Mouse (Mus musculus) frontal cortex, postnatal 25 days (tissue): ENCODE results near the gene Ubac1.

Experiments
- DNase-seq, 2 experiments: peaks; one replicate each; pipeline ENCODE4 v3.0.0; 2022; ENCODE audit warnings: low spot score in 2 of 2

Gene Ubac1

DNA sequence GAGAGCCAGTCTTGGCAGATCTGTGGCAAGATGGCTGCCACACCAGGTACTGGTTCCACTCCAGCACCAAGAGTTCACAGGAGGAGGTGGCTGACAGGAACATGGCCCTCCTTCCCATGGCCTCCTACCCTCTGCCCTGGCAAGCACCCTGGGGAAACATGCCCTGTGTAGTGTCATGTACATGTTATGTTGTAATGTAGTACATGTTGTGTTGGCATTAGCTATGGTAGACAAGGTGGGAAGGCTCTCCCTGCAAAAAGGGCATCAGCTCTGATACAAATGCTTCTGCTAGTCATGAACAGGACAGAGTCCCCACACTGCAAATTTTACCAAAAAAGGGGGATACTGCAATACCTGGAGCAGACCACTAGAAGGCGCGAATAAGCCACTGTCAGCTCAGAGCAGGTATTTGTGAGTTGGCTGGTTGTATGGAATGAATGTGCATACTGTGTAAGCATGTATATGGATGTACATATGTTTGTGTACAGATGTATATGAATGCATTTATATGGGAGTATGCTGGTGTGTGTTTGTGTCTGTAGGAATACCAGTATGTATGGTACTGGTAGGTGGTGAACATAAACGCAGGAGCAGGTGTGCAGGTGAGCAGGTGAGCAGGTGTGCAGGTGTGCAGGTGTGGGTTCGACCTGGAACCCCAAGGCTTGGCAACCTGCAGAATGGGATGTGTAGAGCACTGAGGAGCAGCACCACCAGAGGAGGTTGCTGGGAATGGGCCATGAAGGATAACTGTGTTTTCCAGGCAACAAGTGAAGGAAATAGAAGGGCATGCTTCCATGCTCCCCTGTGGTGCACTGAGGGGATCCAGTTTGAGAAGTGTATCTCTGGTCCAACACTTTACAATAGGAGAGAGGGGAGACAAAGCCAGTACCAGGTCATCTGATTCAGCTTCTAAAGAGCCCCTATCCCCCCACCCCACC, 2.9 kb upstream of the Ubac1 start:
- DNase-seq = peak; percentile 21 to 29

DNA sequence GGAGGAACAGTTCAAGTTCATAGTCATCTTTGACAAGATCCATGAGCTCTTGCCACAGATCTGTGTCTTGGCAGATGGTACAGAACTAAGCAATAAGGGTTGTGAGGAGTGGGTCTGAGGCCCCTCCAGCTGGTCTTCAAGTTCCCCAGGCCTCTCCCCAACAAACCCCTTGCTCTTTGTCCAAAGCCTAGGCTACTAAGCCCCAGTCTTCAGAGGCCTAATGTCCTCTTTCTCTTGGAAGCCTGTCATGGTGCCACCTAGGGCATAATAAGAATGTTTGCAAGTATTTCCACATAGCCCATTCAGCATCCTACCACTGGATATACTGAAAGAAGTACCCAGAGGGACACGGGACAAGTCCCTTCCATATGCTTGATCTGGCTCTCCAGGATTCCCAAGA, 1.1 kb upstream of the Ubac1 start:
- no peak for DNase-seq

DNA sequence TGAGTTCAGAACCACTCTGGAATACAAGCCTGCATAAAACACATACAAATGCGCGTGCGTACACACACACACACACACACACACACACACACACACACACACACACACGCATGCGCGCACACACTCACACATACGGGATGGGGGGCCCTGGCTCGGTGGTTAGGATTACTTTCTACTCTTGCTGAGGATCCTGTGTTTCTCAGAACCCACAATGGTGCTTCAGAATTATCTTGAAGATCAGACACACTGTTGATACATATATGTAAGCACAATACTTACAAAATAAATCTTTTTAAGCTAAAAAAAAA, 665 bp upstream of the Ubac1 start:
- no peak for DNase-seq

DNA sequence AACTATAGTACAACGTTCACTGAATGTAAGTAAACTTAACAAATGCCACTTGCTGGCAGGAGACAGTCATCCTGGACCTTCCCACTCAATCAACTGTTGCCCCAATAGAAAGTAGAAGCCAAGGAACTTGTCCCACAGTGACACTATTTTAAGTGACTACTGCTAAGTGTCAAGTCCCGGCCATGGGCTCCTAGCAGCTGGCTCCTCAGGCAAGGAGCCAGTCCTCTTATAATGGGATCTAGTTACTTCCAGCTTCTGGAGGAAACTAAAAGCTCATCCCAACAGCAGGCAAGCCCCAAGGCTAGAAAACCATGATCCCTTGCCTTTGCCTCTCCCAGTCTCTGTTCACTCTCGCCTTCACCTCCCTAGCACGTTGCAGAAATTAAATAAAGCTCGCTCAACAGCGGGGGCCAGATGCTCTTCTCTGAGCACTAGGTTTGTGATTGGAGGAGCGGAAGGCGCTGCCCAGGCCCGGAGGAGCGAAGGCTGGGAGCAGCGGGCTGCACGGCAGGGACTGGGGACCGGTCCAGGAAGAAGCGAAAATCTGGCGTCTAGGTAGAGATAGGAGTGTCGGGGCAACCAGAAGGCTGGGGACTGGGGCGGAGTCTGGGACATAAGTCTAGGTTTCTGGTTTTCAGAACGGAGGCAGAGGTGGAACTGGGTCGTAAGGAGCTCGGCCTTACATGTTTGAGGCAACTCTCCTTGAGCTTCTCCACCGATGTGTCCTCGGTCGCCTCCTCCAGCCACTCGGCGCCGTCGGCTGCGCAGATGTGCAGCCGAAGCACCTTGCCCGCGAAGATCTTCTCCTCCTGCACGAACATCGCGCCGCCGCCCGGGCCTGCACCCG, 610 bp downstream of the Ubac1 start:
- DNase-seq = peak; percentile 23 to 28

DNA sequence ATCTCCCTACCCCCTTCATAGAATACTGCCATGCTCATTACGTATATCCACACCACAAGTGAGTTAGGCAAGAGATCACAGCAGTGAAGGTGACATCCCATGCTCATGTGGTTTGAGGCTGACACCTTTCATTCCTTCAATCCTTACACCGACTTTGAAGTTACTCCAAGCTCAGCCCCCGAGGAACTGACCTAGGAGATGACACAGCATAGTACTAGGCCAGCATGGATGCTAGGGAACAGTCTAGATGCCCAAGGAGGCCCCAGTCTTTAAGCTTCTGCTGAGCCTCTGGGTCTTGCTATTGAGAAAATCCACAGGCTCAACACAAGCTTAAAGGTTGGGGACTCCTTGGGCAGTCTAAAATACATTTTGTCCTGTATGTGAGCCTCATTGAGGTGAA, 1.6 kb downstream of the Ubac1 start:
- no peak for DNase-seq

DNA sequence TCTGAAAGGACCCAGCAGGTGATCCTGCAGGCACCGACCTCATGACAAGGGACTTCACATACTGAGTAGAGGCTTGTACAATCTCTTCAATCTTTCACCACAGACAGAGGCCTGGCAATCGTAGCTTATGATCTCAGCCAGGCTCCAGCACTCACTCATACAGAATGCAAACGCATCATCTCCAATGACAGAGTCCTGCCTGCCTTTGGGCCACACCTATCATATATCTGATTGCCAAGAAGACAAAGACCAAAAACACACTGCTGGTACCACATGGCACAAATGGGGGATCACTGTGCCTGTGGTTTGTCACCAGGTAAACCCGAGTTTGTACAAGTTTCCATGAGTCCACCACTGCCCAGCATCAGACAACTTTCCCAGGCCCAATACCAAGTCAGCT, 4.2 kb downstream of the Ubac1 start:
- no peak for DNase-seq

DNA sequence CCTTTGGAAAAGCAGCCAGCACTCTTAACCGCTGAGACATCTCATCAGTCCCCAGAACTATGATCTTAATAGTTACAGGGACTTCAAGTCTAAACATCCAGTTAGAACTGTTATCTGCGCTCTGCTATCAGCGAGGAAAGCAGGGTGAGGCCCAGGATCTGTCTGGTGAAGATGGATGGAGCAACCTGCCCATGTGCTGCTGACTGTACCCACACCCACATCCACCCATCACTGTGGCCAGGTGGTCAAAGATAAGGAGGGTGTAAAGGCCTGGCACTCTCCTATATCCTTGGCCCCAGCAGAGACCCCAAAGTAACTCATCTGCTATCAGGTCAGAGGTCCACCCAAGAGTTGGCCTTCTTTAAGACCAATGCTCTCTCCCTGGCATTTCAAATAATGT, 7.9 kb downstream of the Ubac1 start:
- no peak for DNase-seq

DNA sequence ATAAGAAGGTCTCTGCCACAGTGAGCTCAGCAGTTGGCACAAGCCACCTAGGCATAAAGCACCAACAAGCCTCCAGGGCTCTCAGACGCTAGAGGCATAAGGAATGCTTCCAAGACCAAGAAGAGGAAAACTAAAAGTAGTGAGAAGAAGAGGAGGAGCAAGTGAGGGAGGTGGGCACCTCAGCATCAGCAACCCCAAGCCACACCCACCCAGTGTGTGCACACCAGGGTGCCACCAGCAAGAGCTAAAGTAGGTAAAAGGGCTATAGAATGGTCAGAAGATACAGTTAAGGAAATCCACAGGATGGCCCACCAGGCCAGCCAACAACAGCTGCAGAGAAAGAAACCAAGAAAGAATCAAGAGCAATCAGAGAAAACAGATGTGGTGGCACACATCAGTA, 10.1 kb downstream of the Ubac1 start:
- DNase-seq = no peak

DNA sequence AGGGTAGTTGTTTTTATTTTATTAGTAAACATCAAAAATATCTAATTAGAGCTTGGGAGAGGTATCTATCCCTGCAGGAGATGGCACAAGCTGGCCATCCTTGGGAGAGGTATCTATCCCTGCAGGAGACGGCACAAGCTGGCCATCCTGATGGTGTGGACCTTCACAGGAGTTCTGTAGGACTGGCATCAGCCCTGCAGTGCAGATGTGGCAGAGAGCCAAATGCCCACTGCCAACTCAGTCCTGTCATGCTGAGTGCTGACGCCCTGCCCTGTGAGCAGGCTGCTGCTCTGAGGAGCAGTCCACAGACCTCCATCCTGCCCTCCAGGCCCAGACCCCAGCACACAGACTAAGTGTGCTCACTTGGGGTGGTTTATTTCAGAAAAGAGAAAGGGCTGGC, 19.5 kb downstream of the Ubac1 start:
- DNase-seq = no peak

DNA sequence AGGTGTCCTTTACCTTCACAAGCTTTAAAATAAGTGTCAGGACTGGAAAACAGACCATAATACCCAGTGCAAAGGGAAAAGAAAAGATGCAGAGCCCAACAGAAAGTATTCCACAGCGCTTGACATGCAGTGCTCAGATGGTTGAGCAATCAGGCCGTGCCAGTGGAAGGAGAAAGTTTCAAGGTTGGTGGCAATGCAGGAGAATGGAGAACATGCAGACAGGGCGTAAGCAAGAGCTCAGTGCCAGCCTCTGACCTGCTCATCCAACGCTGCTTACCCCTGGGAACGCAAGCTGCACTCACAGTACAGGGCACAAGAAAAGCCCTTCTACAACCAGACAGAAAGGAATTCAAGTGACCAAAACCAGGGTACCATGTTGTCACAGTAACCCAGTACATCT, 20.4 kb downstream of the Ubac1 start:
- no peak for DNase-seq

DNA sequence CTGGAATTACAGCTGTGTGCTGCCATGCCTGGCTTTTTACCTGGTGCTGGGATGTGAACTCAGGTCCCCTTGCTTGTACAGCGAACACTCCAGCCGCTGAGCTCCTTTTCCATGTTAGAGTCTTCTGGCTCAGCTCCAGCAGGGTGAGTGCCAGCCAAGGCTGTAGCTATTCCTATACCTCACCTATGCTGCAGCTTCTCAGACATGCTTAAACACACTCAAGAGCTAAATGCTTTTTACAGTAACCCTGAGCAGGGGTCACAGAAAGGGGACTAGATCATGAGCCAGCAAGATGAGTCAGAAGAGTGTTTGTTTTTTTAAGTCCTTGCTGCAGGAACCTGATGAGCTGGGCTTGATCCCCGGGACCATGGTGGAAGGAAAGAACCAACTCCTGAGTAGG, 23.8 kb downstream of the Ubac1 start:
- no peak for DNase-seq

DNA sequence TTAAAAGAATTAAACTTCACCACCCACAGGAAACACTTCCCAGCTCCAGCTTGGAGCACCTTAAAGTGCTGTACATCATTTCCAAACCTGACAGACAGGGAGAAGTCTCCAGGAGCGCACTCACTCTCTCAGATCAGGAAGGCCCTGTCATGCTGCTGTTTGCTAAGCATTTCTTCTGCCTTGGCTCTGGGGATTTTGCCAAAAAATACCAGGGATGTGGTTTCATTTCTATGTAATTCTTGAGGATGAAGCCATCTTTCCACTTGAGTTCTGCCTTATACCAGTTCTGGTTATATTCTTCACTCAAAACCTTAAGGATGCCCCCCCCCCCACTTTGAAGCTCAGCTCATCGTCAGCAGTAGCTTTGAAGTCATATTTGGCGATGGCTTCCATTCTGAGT, 26.8 kb downstream of the Ubac1 start:
- DNase-seq = no peak

DNA sequence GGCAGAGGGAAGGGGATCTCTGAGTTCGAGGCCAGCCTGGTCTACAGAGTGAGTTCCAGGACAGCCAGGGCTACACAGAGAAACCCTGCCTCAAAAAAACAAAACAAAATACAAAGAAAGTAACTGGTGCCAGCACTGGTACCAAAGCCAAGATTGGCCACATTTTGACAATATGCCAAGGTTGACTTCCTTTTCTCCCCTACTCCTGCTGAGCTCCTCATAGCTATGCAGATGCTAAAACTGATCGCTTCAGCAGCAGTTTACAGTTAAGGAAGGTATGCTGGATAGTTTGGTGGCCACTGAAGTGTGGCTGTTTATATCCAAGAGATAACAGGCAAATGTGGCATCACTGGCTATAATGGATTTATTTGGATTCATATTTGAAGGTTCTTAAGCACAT, 29.3 kb downstream of the Ubac1 start:
- DNase-seq = no peak

DNA sequence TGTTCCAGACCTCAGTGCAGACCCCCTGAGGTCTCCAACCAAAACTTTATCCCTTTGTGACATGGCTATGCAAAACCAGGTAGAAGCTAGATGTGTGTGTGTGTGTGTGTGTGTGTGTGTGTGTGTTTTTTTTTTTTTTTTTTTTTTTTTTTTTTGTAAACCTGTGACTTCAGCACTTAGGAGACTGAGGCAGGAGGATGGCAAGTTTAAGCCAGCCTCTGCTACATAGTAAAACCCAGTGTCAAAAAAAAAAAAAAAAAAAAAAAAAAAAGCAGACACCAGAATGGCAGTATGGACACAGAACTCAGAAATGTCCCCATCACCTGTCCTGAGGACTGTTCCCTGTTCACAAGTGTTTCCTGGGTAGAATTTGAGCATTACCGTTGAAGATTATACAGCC, 31.9 kb downstream of the Ubac1 start:
- no peak for DNase-seq

DNA sequence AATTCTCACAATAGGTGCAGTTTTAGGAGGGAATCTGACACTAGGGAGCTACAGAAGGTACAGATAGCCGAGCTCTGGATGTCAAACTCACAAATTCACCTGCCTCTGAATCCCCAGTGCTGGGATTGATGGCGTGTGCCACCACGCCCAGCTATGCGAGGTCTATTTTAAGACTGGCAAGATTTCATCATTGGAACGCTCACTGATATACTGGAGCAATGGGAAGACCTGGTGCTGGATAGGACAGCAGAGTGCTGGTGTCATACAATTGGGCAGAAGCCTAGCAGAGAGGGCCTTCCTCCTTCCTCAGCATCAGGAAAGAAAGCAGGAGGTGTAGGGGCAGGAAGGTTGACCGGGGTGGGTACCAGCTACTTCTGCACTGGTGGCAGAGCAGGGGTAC, 33.7 kb downstream of the Ubac1 start:
- no peak for DNase-seq

DNA sequence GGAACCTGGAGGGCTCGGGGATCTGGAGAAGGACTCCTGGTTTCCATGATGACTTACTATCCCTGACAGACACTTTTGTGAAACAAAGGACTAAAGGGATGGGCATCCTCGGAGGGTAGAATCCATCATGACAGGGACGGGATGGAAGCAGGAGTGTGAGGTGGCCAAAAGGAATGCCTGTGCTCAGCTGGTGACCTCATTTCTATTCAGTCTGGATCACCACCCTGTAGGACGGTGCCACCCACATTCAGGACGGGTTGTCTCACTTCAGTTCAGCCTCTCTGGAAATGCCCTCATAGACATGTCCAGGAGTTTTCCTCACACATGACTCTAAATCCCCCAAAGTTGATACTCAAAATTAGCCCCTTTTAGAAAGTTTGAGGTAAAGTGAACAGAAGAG, 34.9 kb downstream of the Ubac1 start:
- DNase-seq = no peak

DNA sequence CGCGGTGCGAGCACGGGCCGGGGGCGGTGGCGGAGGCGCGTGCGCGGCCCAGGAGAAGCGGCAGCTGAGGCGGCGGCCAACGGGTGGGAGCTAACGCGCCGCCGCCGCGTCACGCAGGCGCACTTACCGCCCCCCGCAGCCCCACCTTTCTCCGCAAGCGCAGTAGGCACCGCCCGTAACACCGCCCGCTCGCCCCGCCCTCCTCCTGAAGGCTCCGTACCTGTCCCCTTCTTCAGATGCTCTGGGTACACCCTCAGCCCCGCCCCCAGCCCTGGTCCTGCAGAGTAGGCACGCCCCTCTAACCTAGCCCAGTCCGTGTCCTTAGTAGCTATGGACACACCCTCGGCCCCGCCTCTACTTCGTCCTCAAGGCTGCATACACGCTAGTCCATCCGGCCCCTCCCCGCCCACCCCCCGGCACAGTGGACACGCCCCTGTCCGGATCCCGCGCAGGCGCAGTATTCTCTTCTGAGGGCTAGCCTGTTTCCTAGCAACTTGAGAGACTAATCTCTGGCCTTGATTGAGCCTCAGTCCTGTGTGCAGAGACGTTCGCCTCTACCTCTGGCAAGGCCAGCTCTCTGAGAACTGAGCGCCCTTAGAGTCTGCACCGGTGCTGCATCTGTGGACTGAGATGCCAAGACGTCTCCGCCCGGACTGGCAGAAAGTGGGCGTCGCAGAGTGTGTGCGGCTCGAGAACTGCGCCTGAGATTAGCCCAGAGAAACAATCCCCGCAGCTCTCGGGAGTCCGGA, 38.2 kb downstream of the Ubac1 start, which contains the start of gene Camsap1:
Camsap1 (minus strand) TSS at position 124 of the 749 bp plus-strand sequence.
- peak; percentile 96 to 98 for DNase-seq

DNA sequence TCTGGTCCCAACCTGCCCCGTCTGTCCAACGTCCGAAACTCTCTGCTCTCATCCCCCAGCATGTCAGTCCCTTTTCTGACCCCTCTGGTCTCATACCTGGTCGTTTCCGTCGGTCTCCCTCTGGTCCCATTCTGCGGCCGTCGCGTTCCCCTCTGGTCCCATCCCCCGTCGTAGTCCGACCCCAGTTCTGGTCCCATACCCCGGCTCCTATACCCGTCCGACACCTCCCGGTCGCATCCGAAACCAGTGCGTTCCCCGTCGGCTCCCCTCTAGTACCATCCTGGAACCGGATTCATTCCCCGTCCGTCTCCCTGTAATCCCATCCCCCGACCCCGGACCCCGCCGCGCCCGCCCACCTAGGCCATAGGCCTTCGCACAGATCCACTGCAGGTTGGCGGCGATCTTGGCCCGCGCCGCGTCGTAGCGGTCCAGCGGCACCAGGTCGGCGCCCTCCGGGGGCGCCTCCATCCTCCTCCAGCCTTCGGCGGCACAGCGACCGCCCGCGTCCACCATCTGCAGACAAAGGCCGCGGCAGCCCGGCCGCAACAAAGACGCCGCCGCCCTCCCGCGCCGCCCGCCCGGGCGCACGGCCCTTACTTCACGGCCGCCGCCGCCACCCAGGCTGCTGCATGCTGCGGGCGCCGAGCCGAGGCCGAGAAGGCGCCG, 39.0 kb downstream of the Ubac1 start:
- DNase-seq = peak in 1 of 2 experiments; percentile 23

DNA sequence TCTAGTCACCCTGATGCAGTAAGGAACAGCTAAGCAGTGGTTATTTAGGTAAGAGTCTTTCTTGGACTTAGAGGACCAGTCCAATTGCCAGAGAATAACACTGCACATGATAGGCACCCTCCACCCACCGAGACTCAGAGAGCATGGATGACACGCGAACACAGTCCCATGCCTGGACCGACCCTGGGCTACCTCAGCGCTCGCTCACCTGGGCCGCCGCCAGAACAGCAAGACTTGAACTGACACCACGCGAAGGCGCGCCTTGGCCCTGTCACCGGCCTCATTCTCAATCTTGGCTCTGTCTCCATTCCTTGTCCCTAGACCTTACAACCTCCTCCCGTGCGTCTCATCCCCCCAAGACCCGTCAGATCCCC, 39.5 kb downstream of the Ubac1 start:
- DNase-seq = peak in 1 of 2 experiments; percentile 28

DNA sequence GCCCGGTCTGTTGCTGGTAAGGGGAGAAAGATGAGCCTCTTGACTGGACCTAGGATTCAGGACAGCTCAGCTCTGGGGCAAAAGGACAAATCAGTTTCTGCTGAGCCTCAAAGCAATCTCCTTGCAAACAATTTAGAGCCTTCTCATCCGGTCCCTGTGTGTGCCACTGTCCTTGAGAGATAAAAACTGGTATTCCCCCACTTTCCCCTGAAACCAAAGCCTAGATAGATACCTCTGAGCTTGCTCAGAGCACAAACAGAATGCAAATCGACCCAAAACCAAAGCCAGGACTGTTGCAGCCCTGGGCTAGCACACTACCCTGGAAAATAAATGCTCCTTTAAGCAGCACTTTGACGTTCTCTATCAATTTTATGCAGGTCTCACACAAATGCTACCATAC, 42.5 kb downstream of the Ubac1 start:
- no peak for DNase-seq

DNA sequence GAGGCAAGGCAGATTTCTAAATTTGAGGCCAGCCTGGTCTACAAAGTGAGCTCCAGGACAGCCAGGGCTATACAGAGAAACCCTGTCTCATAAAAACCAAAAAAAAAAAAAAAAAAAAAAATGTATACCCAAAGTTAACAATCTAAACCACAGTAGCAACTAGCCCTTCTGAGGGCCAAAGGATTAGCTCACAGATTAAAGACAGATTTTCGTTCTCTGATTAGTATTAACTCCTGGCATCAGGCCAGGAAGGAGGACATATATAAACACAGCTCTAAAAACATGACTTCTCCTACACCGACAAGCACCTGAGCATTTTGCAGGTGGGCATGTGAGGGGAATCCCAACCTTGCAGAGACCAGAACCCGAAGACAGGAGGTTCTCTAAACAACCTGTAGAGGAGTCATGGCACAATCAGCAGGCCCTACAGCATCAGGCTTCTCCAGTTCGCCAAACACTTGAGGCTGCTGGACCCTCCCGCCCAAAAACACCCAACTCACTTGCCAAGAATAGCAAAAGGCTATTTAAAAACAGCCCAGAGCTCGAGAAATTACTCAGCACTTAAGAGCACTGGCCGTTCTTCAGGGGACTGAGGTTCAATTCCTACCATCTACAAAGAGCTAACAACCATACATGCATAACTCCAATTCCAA, 43.8 kb downstream of the Ubac1 start:
- DNase-seq = no peak
